Mouse (Mus musculus): ENCODE measurements at regions not wholly inside any gene's neighbourhood (a gene's known extent, or its start where the extent isn't known, plus 50 kb on each side); places are given as distances from the start of the nearest gene placed in this dataset.
"Not testable (repeated sequence)": the region's sequence is repeated elsewhere in the genome, so short reads cannot be mapped to it uniquely, and the experiment has no call there.

- no peak for DNase-seq
Measured at GRCm38 (mm10) chr12:114285082-114285481, 741.4 kb downstream of the Adam6a start.

GRCm38 (mm10) chr12:114287041-114287440 lies 743.3 kb downstream of the Adam6a start:
- DNase-seq, result no peak

GRCm38 (mm10) chr12:114291083-114291482 lies 747.4 kb downstream of the Adam6a start:
- DNase-seq, result no peak

- DNase-seq, result peak; percentile 48 to 57
Measured at GRCm38 (mm10) chr12:114299771-114300170, 756.1 kb downstream of the Adam6a start.

GRCm38 (mm10) chr12:114301728-114302127 lies 758.0 kb downstream of the Adam6a start:
- peak; percentile 33 to 43 for DNase-seq

GRCm38 (mm10) chr12:114332552-114332951 lies 788.8 kb downstream of the Adam6a start:
- DNase-seq, result peak; percentile 33 to 41

- peak in 1 of 2 experiments; percentile 46 for DNase-seq
Measured at GRCm38 (mm10) chr12:114366276-114366675, 822.6 kb downstream of the Adam6a start.

GRCm38 (mm10) chr12:114378696-114379350 lies 835.1 kb downstream of the Adam6a start:
- peak; percentile 21 to 27 for DNase-seq

- DNase-seq, result peak; percentile 21 to 31
Measured at GRCm38 (mm10) chr12:114391447-114391846, 847.7 kb downstream of the Adam6a start.

GRCm38 (mm10) chr12:114406206-114406605 lies 862.5 kb downstream of the Adam6a start:
- DNase-seq, result no peak

- DNase-seq, result no peak
Measured at GRCm38 (mm10) chr12:114434529-114434928, 890.8 kb downstream of the Adam6a start.

GRCm38 (mm10) chr12:114462037-114462436 lies 918.3 kb downstream of the Adam6a start:
- no peak for DNase-seq

- no peak for DNase-seq
Measured at GRCm38 (mm10) chr12:114462566-114462965, 918.9 kb downstream of the Adam6a start.

GRCm38 (mm10) chr12:114468857-114469256 lies 925.1 kb downstream of the Adam6a start:
- peak; percentile 21 to 38 for DNase-seq

- not testable (repeated sequence) for DNase-seq
Measured at GRCm38 (mm10) chr12:114472678-114473077, 929.0 kb downstream of the Adam6a start.

- DNase-seq, result peak; percentile 20 to 31
Measured at GRCm38 (mm10) chr12:114478741-114479140, 935.0 kb downstream of the Adam6a start.

GRCm38 (mm10) chr12:114493500-114494031 lies 949.9 kb downstream of the Adam6a start:
- not testable (repeated sequence) for DNase-seq

GRCm38 (mm10) chr12:114495741-114496140 lies 952.0 kb downstream of the Adam6a start:
- DNase-seq, result peak; percentile 47 to 59

GRCm38 (mm10) chr12:114513143-114513542 lies 969.4 kb downstream of the Adam6a start:
- DNase-seq, result no peak

- DNase-seq, result peak; percentile 8 to 16
Measured at GRCm38 (mm10) chr12:114542094-114542493, 998.4 kb downstream of the Adam6a start.

- DNase-seq, result not testable (repeated sequence)
Measured at GRCm38 (mm10) chr12:114544931-114545330, 1001.2 kb downstream of the Adam6a start.

GRCm38 (mm10) chr12:114562440-114562839 lies 1018.7 kb downstream of the Adam6a start:
- DNase-seq, result no peak

- DNase-seq, result no peak
Measured at GRCm38 (mm10) chr12:114562978-114563377, 1019.3 kb downstream of the Adam6a start.

- no peak for DNase-seq
Measured at GRCm38 (mm10) chr12:114563683-114564082, 1020.0 kb downstream of the Adam6a start.

- no peak for DNase-seq
Measured at GRCm38 (mm10) chr12:114564329-114564728, 1020.6 kb downstream of the Adam6a start.
